Mouse (Mus musculus) ovary, postnatal 10 days (tissue): ENCODE data around the gene Mapk8ip1.

Source experiments
- DNase-seq: peaks from one replicate; pipeline ENCODE4 v3.0.0; 2022; ENCODE audit warnings: low spot score

Mapk8ip1 gene

DNA sequence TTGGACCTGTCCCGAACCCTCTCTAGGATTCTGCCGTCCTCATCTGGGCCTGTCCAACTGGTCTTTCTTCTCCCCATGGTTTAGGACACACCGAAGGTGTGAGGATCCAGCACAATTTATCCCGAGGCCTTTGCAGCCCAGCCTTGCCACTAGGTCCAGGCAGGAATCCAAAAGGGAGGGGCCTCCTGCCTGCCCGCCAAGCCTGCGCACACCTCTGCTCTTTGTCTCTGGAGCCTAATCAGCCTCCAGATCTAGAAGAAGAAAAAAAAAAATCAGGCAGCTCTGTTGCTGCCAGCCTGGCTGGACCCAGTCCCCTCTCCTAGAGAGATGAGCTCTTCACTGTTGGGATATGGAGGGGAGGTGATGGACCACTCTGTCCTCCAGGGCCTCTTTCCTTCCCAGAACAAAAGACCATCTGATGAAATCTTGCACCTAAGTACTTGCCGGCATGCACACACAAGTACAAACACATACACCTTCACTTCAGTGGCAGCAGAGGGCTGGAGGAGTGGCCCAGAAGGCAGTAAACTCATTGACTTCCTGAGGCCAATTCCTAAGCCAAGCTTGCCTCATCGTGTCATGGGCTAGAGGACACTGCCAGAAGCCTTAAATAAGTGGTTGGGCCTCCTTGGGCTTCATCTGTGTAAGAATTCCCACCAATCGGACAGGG lies 28.2 kb downstream of the Mapk8ip1 start:
- DNase-seq = no peak

- DNase-seq = no peak
Observed at GRCm38 (mm10) chr2:92371971-92372690, 28.9 kb downstream of the Mapk8ip1 start.

- no peak for DNase-seq
Observed at GRCm38 (mm10) chr2:92370821-92371805, 29.9 kb downstream of the Mapk8ip1 start.

DNA sequence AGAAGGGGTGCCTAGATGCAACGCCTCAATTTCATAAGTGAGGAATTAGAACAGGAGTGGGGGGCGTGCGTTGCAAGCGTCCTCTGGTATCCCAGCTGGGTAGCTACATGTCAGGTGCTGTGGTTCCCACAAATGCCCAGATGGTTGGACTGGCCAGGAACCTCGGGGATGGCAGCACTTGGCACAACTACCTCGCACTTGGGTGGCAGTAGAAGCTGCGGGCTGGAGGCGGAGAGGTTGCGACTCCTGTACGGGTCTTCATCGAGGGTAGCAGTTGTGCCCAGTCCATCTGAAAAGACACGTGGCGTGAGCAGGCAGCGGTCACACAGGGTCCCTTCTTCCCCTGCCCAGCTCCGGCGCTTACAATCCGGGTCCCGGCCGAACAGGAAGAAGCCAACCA lies 30.7 kb downstream of the Mapk8ip1 start:
- DNase-seq = no peak

DNA sequence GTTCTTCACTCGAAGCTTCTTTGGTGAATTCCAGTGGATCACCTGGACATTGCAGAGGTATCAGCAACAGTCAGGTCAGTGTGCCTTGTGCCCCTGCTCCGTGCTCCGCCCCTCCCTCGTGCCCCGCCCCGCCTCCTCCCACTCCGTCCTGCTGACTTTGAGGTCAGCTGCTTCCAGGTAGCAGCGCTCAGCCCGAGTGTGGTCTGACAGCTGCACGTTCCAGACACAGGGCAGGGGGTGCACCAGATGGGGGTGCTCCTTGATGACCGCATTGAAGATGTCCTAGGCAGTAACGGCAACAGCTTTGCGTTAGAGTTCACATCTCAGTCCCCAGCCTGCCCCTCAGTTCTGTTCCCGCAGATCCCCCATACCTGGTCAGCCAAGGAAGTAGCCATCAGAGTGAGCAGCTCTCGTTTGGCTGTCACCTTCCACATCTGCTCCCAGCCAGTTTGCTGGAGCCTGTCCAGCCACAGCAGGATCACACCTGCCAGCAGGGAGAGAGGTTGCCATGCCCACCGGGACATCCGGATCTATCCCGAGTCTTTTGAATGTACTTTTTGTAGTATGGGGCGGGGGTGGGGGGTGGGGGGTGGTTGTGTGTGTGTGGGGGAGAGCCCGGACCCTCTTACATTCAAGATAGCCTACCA lies 33.6 kb downstream of the Mapk8ip1 start:
- no peak for DNase-seq

GRCm38 (mm10) chr2:92365568-92365967 lies 35.5 kb downstream of the Mapk8ip1 start:
- no peak for DNase-seq

- no peak for DNase-seq
Observed at GRCm38 (mm10) chr2:92364086-92364485, 37.0 kb downstream of the Mapk8ip1 start.

GRCm38 (mm10) chr2:92362571-92363228 lies 38.4 kb downstream of the Mapk8ip1 start:
- DNase-seq = no peak

- no peak for DNase-seq
Observed at GRCm38 (mm10) chr2:92361795-92362194, 39.3 kb downstream of the Mapk8ip1 start.

DNA sequence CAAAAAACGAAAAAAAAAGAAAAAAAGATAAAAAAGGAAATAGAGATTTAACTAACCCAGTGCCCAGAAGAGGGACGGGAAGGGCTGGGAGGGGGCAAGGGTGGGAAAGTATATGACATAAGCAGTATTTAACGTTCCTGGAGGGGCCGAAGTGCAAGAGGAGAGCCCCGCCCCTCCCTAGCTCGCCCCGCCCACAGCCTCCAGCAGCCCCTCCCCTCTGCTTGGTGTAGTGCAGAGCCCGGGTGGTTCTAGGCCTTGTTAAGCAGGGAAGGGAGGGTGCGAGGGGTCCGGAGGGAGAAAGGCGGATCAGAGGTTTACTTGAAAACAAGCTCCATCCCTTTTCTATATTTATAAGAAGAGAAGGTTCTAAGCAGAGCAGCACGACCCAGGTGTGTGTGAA lies 40.2 kb downstream of the Mapk8ip1 start:
- DNase-seq = no peak

DNA sequence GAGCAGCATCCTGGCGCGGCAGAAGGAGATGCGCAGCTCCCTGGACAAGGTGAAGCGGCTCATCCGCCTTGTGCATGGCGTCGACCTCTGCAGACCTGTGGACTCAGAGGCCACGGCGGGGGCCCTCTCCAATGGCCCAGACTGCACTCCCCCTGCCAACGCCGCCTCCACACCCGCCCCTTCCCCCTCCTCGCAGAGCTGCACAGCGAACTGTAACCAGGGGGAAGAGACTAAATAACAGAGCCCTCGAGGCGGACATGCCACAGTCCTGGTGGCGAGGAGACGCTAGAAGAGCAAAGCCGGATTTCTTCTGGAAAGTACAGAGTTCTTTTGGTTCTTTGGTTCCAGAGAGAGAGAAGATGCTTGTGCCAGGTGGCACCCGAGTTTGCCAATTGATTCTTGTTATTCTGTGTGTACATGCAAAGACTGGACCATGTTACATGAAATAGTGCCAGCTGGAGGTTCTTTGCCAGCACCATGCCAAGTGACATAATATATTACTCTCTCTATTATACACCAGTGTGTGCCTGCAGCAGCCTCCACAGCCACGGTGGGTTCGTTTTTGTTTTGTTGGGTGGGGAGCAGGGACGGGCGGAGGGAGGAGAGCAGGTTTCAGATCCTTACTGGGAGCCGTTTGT lies 40.8 kb downstream of the Mapk8ip1 start:
- DNase-seq = no peak

DNA sequence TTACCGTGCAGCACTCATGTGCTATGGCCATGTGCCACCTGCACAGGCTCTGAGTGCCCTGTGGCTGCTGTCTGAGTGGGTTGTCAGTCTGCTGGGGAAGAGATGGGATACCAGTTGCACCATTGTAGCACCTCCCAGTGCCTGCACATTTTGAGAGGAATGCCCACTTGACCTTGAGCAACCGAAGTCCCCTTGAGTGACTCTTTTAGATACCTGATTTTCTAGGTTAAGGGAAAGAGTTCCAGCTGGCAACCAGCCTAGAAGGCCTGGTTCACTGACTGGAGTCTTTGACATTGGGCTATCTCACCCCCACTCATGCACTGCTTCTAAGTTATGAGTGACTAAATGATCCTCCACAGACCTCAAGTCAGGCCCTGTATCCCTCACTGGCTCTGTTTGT lies 41.8 kb downstream of the Mapk8ip1 start:
- no peak for DNase-seq

DNA sequence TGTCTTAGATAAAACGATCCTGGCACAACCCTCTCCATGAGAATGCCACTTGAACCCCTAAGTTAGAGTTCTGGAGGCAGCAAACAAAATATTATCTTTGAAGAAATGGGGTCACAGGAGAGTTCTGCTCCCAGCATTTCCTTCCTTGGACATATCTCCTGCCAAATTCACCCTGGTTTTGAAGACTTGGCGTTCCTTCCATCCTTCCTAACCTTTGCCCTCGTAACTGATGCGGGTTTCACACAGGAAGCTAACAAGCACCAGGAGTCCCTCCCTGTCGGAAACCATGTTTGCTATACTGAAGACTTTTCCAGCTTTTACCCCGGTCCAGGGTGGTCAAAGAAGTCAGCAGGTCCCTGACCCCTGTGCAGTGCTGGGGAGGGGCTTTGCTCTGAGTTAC lies 46.8 kb downstream of the Mapk8ip1 start:
- DNase-seq = no peak

DNA sequence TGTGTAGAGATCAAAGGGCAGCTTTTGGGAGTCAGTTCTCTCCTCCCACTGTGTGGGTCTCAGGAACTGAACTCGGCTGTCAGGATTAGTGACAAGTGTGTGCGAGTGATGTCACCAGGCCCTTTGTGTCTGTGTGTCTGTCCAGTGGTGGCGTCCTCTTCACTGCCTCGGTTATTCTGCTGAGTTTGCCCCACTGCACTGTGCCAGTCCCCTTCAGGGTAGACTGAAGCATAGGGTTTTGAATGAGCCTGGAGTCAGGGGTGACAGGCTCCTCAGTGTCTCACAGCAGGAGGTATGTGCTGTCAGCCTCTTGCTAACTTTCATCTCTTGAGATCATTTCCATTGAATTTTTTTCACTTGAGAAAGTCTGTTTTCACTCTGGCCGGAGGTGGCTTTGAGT lies 47.7 kb downstream of the Mapk8ip1 start:
- DNase-seq = no peak

GRCm38 (mm10) chr2:92350686-92351085 lies 50.4 kb downstream of the Mapk8ip1 start:
- DNase-seq = no peak

DNA sequence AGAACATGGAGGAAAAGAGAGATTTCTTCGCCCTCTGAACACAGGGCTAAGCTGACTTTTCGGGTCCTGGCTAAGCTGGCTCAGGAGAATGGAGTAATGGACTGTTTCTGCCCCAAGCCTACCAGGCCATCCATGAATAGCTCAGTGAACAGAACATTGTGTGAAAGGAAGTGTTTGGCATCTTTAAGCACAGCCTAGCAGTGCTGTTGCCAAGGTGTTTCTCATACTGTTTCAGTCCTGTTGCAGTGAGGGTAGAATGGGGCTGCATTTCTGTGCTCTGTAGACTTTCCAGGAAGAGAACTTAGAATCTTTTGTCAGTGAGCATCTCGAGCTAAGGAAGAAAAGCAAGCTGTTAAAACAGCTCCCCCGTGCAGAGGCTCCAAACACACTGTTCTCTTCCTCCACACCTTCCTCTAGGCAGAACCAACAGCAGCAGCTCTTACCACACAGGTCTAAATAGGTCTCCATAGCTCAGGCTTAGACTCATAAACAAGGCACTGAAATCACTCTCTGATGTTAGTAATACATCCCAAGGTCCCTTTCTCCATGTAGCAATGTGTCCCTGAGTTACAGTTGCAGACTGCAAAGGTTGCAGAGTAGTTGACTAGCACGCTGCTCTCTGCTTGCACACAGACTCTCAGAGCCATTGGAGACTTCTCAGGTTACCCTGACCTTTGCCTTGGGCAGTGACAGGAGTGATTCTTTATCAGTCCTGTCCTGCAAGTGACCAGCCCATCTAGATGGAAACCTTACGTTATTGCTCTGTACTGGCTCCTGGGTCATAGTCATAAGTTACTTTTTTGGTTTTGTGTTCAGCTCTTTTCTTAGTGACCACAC lies 51.3 kb downstream of the Mapk8ip1 start:
- DNase-seq = no peak

DNA sequence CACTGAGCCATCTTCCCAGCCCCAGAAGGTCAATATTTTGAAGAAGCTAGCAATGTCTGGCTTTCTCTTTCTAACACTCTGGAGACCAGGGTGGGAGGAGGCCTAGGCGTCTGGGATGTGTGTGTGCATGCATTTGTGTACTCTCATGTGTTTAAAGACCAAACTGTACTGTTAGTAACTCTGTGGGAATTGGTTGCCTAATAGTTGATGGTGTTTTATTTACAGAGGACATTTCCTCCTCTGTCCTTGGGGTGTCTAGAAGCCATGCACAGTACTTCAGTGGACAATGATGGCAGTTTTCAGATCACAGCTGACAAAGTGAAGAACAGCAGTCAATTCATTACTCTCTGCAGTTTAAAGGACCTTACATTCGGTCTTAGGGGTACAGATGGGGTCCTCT lies 53.9 kb downstream of the Mapk8ip1 start:
- no peak for DNase-seq

DNA sequence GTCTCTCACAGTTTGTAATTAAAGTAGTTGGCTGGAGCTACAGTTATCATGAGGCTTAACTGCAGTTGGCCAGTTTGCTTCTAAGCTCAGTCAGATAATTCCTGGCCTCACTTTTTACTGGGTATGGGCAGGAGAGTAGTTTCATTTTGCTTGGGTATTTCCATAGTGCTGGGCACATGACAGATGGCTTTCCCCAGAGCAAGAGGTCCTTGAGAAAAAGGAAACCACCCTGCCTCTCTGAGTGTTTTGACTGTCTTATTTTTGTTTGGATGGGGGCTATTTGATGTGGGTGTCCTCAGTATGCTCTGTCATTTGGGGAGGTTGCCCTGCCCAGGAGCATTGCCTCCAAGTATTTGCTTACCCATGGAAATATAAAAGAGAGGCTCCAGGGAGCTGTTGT lies 58.6 kb downstream of the Mapk8ip1 start:
- no peak for DNase-seq
